Mouse (Mus musculus) embryonic fibroblast, embryonic 13.5 days (primary cell): ENCODE data around the gene Rabggtb.

ENCODE experiments used
- CTCF ChIP-seq: IDR thresholded peaks from 2 replicates; pipeline ENCODE4 v1.5.1; 2011; ENCODE audit warnings: mild to moderate bottlenecking, control low read depth, low read length, moderate library complexity, borderline replicate concordance; ENCODE audit not compliant: insufficient read depth
- POLR2A ChIP-seq: IDR thresholded peaks from 2 replicates; pipeline ENCODE4 v1.6.1; 2011; ENCODE audit warnings: low read depth, mild to moderate bottlenecking, control low read depth, low read length, moderate library complexity

- TF ChIP-seq CTCF (no peak), POLR2A (no peak)
These were observed 23.1 kb upstream of the Rabggtb start for GRCm38 (mm10) chr3:153935878-153936277.
